Mouse (Mus musculus): ENCODE data around the gene Scyl1. TPM values are rescaled to one million over a fixed set of nuclear protein-coding genes. Genes with fewer than 3 reads are reported as not detected.

Gene Scyl1
- polyA plus RNA-seq, 1 experiment from 2014 or later: 47.2 TPM

GRCm38 (mm10) chr19:5758878-5759403, 12.3 kb downstream of the Scyl1 start:
- DNase-seq (ENCODE audit: low spot score): no peak
- Histone ChIP-seq H3K27me3 (ENCODE audit: control insufficient read depth, insufficient read depth, low read length) (peaks cover 36% of the 10 kb centered on the region), H3K36me3 (ENCODE audit: control insufficient read depth, insufficient read depth, low read length) (peaks cover 9% of the 10 kb centered on the region)

GRCm38 (mm10) chr19:5756991-5757636, 14.1 kb downstream of the Scyl1 start:
- Histone ChIP-seq H3K27me3 (ENCODE audit: control insufficient read depth, insufficient read depth, low read length) (peaks cover 45% of the 10 kb centered on the region), H3K4me2 (replicated peaks; ENCODE audit: low read depth, low read length) (peak overlapping the region; percentile 39), H3K9ac (ENCODE audit: low read depth, low read length) (0 out of 2 replicates have a peak overlapping the region, but pooled peaks have one; percentile 20), H3K36me3 (ENCODE audit: control insufficient read depth, insufficient read depth, low read length) (peaks cover 5% of the 10 kb centered on the region; the same call in 1 of the 2 replicates), H3K27ac (ENCODE audit: low read depth, low read length) (no peak overlapping the region), H3K9me3 (ENCODE audit: control insufficient read depth, low read length) (no peaks in the 10 kb centered on the region), H3K4me3 (ENCODE audit: low read depth, low read length) (0 out of 2 replicates have a peak overlapping the region, but pooled peaks have one; percentile 12), H3K4me1 (replicated peaks; ENCODE audit: control insufficient read depth, insufficient read depth, low read length) (peaks cover 8% of the 10 kb centered on the region; the same call in 1 of the 2 replicates)
- DNase-seq (ENCODE audit: low spot score) (peak; percentile 38), ATAC-seq (ENCODE audit: low FRiP score) (0 out of 2 replicates have a peak, but pooled peaks have one; percentile 22)
- WGBS: 10% methylated on average over 36 of the region's 36 CpGs

More at GRCm38 (mm10) chr19:5758878-5759403, 12.3 kb downstream of the Scyl1 start:
- Histone ChIP-seq H3K9me3 (ENCODE audit: control insufficient read depth, low read length) (no peaks in the 10 kb centered on the region), H3K4me2 (replicated peaks; ENCODE audit: low read depth, low read length) (no peak overlapping the region), H3K27ac (ENCODE audit: low read depth, low read length) (no peak overlapping the region), H3K4me1 (replicated peaks; ENCODE audit: control insufficient read depth, insufficient read depth, low read length) (peaks cover 8% of the 10 kb centered on the region; the same call in 1 of the 2 replicates), H3K4me3 (ENCODE audit: low read depth, low read length) (no peak overlapping the region), H3K9ac (ENCODE audit: low read depth, low read length) (no peak overlapping the region)
- ATAC-seq (ENCODE audit: low FRiP score): no peak
- WGBS: 89% methylated on average over 14 of the region's 14 CpGs

- H3K27me3 ChIP-seq (ENCODE audit: control insufficient read depth, insufficient read depth, low read length): peaks cover 51% of the 10 kb centered on the region
- H3K4me1 ChIP-seq (replicated peaks; ENCODE audit: control insufficient read depth, insufficient read depth, low read length): peaks cover 8% of the 10 kb centered on the region; the same call in 1 of the 2 replicates
- peaks cover 5% of the 10 kb centered on the region; the same call in 1 of the 2 replicates for H3K36me3 ChIP-seq (ENCODE audit: control insufficient read depth, insufficient read depth, low read length)
- H3K27ac ChIP-seq (ENCODE audit: low read depth, low read length): no peak overlapping the region
- 0 out of 2 replicates have a peak overlapping the region, but pooled peaks have one; percentile 20 for H3K9ac ChIP-seq (ENCODE audit: low read depth, low read length)
- H3K4me3 ChIP-seq (ENCODE audit: low read depth, low read length): 0 out of 2 replicates have a peak overlapping the region, but pooled peaks have one; percentile 12
- peak overlapping the region; percentile 39 for H3K4me2 ChIP-seq (replicated peaks; ENCODE audit: low read depth, low read length)
- 6% methylated on average over 29 of the region's 29 CpGs for WGBS
- DNase-seq (ENCODE audit: low spot score) (peak; percentile 41), ATAC-seq (ENCODE audit: low FRiP score) (no peak)
- H3K9me3 ChIP-seq (ENCODE audit: control insufficient read depth, low read length): no peaks in the 10 kb centered on the region
Observed at GRCm38 (mm10) chr19:5756321-5756985, 14.8 kb downstream of the Scyl1 start.

- Histone ChIP-seq H3K9me3 (ENCODE audit: control insufficient read depth, low read length) (no peaks in the 10 kb centered on the region), H3K4me3 (ENCODE audit: low read depth, low read length) (no peak overlapping the region), H3K4me1 (replicated peaks; ENCODE audit: control insufficient read depth, insufficient read depth, low read length) (0 out of 2 replicates have a peak, but pooled peaks cover 2% of the 10 kb centered on the region), H3K4me2 (replicated peaks; ENCODE audit: low read depth, low read length) (0 out of 2 replicates have a peak overlapping the region, but pooled peaks have one; percentile 5), H3K27me3 (ENCODE audit: control insufficient read depth, insufficient read depth, low read length) (peaks cover 55% of the 10 kb centered on the region), H3K9ac (ENCODE audit: low read depth, low read length) (no peak overlapping the region), H3K36me3 (ENCODE audit: control insufficient read depth, insufficient read depth, low read length) (no peaks in the 10 kb centered on the region), H3K27ac (ENCODE audit: low read depth, low read length) (no peak overlapping the region)
- 2% methylated on average over 20 of the region's 20 CpGs for WGBS
- no peak for ATAC-seq (ENCODE audit: low FRiP score)
- DNase-seq (ENCODE audit: low spot score): peak; percentile 33
Observed at GRCm38 (mm10) chr19:5751742-5752141, 19.5 kb downstream of the Scyl1 start.

GRCm38 (mm10) chr19:5750951-5751350, 20.3 kb downstream of the Scyl1 start:
- Histone ChIP-seq H3K9me3 (ENCODE audit: control insufficient read depth, low read length) (no peaks in the 10 kb centered on the region), H3K9ac (ENCODE audit: low read depth, low read length) (no peak overlapping the region), H3K27ac (ENCODE audit: low read depth, low read length) (no peak overlapping the region), H3K27me3 (ENCODE audit: control insufficient read depth, insufficient read depth, low read length) (peaks cover 52% of the 10 kb centered on the region), H3K4me1 (replicated peaks; ENCODE audit: control insufficient read depth, insufficient read depth, low read length) (no peaks in the 10 kb centered on the region), H3K4me3 (ENCODE audit: low read depth, low read length) (no peak overlapping the region), H3K36me3 (ENCODE audit: control insufficient read depth, insufficient read depth, low read length) (no peaks in the 10 kb centered on the region), H3K4me2 (replicated peaks; ENCODE audit: low read depth, low read length) (no peak overlapping the region)
- 7% methylated on average over 22 of the region's 22 CpGs for WGBS
- DNase-seq (ENCODE audit: low spot score) (no peak), ATAC-seq (ENCODE audit: low FRiP score) (no peak)

- WGBS: 83% methylated on average over 6 of the region's 6 CpGs
Observed at GRCm38 (mm10) chr19:5749476-5749875, 21.7 kb downstream of the Scyl1 start.

GRCm38 (mm10) chr19:5746907-5747363, 24.3 kb downstream of the Scyl1 start:
- Histone ChIP-seq H3K4me1 (replicated peaks; ENCODE audit: control insufficient read depth, insufficient read depth, low read length) (0 out of 2 replicates have a peak, but pooled peaks cover 3% of the 10 kb centered on the region), H3K4me3 (ENCODE audit: low read depth, low read length) (no peak overlapping the region), H3K27me3 (ENCODE audit: control insufficient read depth, insufficient read depth, low read length) (peaks cover 58% of the 10 kb centered on the region), H3K36me3 (ENCODE audit: control insufficient read depth, insufficient read depth, low read length) (no peaks in the 10 kb centered on the region), H3K27ac (ENCODE audit: low read depth, low read length) (no peak overlapping the region), H3K9me3 (ENCODE audit: control insufficient read depth, low read length) (no peaks in the 10 kb centered on the region), H3K4me2 (replicated peaks; ENCODE audit: low read depth, low read length) (no peak overlapping the region), H3K9ac (ENCODE audit: low read depth, low read length) (no peak overlapping the region)
- DNase-seq (ENCODE audit: low spot score): peak; percentile 25
- ATAC-seq (ENCODE audit: low FRiP score): no peak
- WGBS: 20% methylated on average over 12 of the region's 12 CpGs

More at GRCm38 (mm10) chr19:5749476-5749875, 21.7 kb downstream of the Scyl1 start:
- Histone ChIP-seq H3K27ac (ENCODE audit: low read depth, low read length) (no peak overlapping the region), H3K4me2 (replicated peaks; ENCODE audit: low read depth, low read length) (no peak overlapping the region), H3K36me3 (ENCODE audit: control insufficient read depth, insufficient read depth, low read length) (no peaks in the 10 kb centered on the region), H3K4me3 (ENCODE audit: low read depth, low read length) (no peak overlapping the region), H3K4me1 (replicated peaks; ENCODE audit: control insufficient read depth, insufficient read depth, low read length) (0 out of 2 replicates have a peak, but pooled peaks cover 3% of the 10 kb centered on the region), H3K27me3 (ENCODE audit: control insufficient read depth, insufficient read depth, low read length) (peaks cover 54% of the 10 kb centered on the region), H3K9ac (ENCODE audit: low read depth, low read length) (no peak overlapping the region), H3K9me3 (ENCODE audit: control insufficient read depth, low read length) (no peaks in the 10 kb centered on the region)
- ATAC-seq (ENCODE audit: low FRiP score): no peak
- DNase-seq (ENCODE audit: low spot score): no peak
